Mouse (Mus musculus) stomach, postnatal 0 days (tissue): ENCODE results near the gene Pex5l. TPM values are rescaled to one million over a fixed set of nuclear protein-coding genes. Genes with fewer than 3 reads are reported as not detected.

Source experiments
- ATAC-seq: fragments of 200-750 bp; cut with Nextera tagmentation; 2 replicates; pipeline ENCODE4 v1.8.0; 2017; ENCODE audit not compliant: low FRiP score, low TSS enrichment
- DNase-seq: peaks from one replicate; pipeline ENCODE4 v3.0.0-alpha.2; 2016; ENCODE audit warnings: low spot score
- H3K27ac ChIP-seq: fragments of 300-500 bp; sonication (generic); replicated peaks from 2 replicates; pipeline ENCODE4 v1.5.1; 2014; ENCODE audit warnings: mild to moderate bottlenecking, control low read depth
- H3K27me3 ChIP-seq: fragments of 300-500 bp; sonication (generic); 2 replicates; pipeline ENCODE4 v1.6.1; 2014; ENCODE audit warnings: low read length; ENCODE audit not compliant: control insufficient read depth, insufficient read depth
- H3K36me3 ChIP-seq: fragments of 300-500 bp; sonication (generic); 2 replicates; pipeline ENCODE4 v1.6.1; 2014; ENCODE audit warnings: low read length, mixed read lengths; ENCODE audit not compliant: control insufficient read depth, insufficient read depth
- H3K4me1 ChIP-seq: fragments of 300-500 bp; sonication (generic); replicated peaks from 2 replicates; pipeline ENCODE4 v1.6.1; 2014; ENCODE audit warnings: antibody characterized with exemption; ENCODE audit not compliant: control insufficient read depth, insufficient read depth
- H3K4me2 ChIP-seq: fragments of 300-500 bp; sonication (generic); replicated peaks from 2 replicates; pipeline ENCODE4 v1.6.1; 2014; ENCODE audit warnings: low read depth, mild to moderate bottlenecking, control low read depth, moderate library complexity
- H3K4me3 ChIP-seq: fragments of 300-500 bp; sonication (generic); 2 replicates; pipeline ENCODE4 v1.5.1; 2014; ENCODE audit warnings: low read depth, low read length, control low read depth
- H3K9ac ChIP-seq: fragments of 300-500 bp; sonication (generic); 2 replicates; pipeline ENCODE4 v1.6.1; 2014; ENCODE audit warnings: mild to moderate bottlenecking, low read length, control low read depth, mixed read lengths
- H3K9me3 ChIP-seq: fragments of 300-500 bp; sonication (generic); 2 replicates; pipeline ENCODE4 v1.6.1; 2016; ENCODE audit warnings: low read length; ENCODE audit not compliant: control insufficient read depth
- CTCF ChIP-seq: IDR thresholded peaks from 2 replicates; pipeline ENCODE4 v1.5.1; 2016; ENCODE audit warnings: antibody characterized with exemption, low read depth, mild to moderate bottlenecking, moderate library complexity
- EP300 ChIP-seq: optimal IDR thresholded peaks from 2 replicates; pipeline ENCODE3; 2016; ENCODE audit warnings: antibody characterized with exemption
- WGBS: fragments of 180-500 bp; shearing (Covaris S2); extraction: QIAGEN DNeasy Blood & Tissue Kit; methylation state at CpG from one replicate; pipeline ENCODE4 v1.1.7; 2014; 5-methylcytosine and 5-hydroxymethylcytosine counted together
- polyA plus RNA-seq: library from polyadenylated mRNA; unstranded; fragments of >200 nt; fragmentation: Nextera tagmentation; extraction: Ambion mirVana; gene quantifications from 2 replicates; pipeline ENCODE4 v1.2.1, GENCODE M21; 2015

Gene Pex5l
- polyA plus RNA-seq, 1 experiment from 2014 or later = 0.61 TPM

DNA sequence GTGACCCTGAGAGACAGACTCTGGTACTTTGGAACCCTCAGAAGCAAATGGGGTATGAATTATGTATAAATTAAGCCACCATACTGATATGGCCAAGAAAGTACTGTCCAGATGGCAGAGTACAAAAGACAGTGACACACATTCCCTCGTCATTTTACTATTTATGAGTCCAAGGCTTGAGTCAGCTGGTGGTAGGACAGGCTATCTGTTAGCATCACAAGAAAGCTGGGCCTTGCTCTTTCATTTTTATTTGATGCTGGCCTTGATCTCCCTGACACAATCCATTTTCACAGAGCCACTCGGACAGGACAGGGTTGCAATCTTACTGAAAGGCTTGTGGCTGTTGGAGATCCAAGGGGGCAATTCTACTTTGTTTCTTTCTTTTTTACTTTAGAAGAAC, 67.4 kb downstream of the Pex5l start:
- no peak for DNase-seq
- H3K27ac ChIP-seq = no peak overlapping the region
- no peaks in the 10 kb centered on the region for H3K36me3 ChIP-seq
- no peak overlapping the region for H3K9ac ChIP-seq
- no peak for ATAC-seq
- H3K4me2 ChIP-seq = no peak overlapping the region
- H3K27me3 ChIP-seq = no peaks in the 10 kb centered on the region
- no peaks in the 10 kb centered on the region for H3K9me3 ChIP-seq
- H3K4me3 ChIP-seq = no peak overlapping the region
- TF ChIP-seq EP300 = no peak
- TF ChIP-seq CTCF = no peak
- no peaks in the 10 kb centered on the region for H3K4me1 ChIP-seq
- WGBS = 78% methylated on average over 2 of the region's 2 CpGs

DNA sequence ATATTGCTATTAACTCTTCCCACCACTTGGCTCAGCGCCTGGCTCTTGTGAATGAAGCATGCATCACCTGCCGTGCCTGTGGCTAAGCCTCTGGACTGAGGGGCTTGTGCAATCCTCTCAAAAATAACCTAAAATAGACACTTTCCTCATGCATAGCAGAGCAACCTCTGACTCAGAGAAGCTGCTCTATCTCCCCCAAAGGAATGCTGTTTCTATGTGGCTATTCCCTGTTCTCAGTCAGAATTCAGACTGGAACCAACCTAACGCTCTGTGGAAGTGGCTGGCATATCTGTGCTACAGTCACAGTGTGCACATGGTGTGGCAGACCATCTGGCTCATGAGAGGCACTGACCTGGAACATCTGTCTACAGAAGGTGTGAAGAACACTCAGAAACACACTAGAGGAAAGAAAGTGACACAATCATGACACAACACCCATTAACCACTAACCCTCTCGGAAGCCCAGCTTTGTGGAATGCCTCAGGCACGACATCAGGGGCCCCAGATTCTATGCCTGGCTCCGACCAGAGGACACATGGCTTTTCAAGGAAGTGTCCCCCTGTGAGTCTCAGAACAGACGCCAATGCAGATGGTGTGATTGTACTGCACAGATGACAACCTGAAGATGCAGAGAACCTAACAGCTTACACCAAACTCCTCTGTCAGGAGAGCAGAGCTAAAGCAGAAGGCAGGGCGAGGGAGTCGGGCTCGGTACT, 68.6 kb downstream of the Pex5l start:
- TF ChIP-seq CTCF = no peak
- no peak for TF ChIP-seq EP300
- Histone ChIP-seq H3K9me3 (no peaks in the 10 kb centered on the region), H3K27ac (no peak overlapping the region), H3K27me3 (no peaks in the 10 kb centered on the region), H3K4me3 (no peak overlapping the region), H3K4me2 (no peak overlapping the region), H3K9ac (no peak overlapping the region), H3K4me1 (no peaks in the 10 kb centered on the region), H3K36me3 (no peaks in the 10 kb centered on the region)
- no peak for DNase-seq
- 63% methylated on average over 10 of the region's 10 CpGs for WGBS
- ATAC-seq = no peak

DNA sequence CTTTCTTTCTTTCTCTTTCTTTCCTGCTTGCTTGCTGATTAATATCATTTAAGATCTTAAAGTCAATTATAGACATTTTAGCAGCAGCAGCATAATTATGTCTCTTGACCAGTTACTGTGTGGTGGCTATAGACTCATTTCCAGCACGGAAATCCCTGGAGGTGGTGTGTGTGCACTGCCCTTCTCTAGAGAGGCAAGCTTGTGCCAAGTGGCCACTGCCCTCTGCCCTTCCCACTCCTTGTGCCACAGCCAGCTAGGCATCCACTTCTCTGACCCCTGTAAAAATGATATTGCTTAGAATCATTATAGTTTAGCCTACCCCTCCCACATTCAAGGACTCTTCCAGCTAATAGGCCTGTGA, 69.2 kb downstream of the Pex5l start:
- 76% methylated on average over 1 of the region's 1 CpGs for WGBS
- no peak for ATAC-seq
- TF ChIP-seq CTCF (no peak), EP300 (no peak)
- no peaks in the 10 kb centered on the region for H3K27me3 ChIP-seq
- no peak overlapping the region for H3K4me3 ChIP-seq
- no peak overlapping the region for H3K4me2 ChIP-seq
- no peaks in the 10 kb centered on the region for H3K36me3 ChIP-seq
- no peaks in the 10 kb centered on the region for H3K4me1 ChIP-seq
- DNase-seq = no peak
- no peak overlapping the region for H3K9ac ChIP-seq
- H3K27ac ChIP-seq = no peak overlapping the region
- no peaks in the 10 kb centered on the region for H3K9me3 ChIP-seq

DNA sequence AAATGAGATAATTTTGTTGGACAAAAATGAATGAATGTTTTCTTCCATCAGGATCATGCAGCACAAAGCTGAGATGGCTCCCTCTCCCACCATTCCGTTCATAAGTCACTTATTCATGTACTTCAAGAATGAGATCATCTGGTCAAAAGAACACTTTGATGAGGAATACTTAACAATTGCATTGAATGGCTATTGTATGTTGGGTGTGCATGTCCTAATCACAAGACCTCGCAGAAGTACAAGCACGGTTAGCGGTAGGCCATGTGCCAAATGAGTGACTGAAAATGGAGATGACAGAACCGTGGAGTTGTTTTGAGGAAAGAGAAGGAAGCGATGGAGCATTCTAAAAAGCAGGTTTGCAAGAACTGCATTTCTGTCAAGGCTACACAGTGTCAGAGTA, 72.3 kb downstream of the Pex5l start:
- DNase-seq (no peak), ATAC-seq (no peak)
- Histone ChIP-seq H3K4me2 (no peak overlapping the region), H3K27ac (no peak overlapping the region), H3K27me3 (no peaks in the 10 kb centered on the region), H3K9ac (no peak overlapping the region), H3K4me3 (no peak overlapping the region), H3K36me3 (no peaks in the 10 kb centered on the region), H3K9me3 (no peaks in the 10 kb centered on the region), H3K4me1 (no peaks in the 10 kb centered on the region)
- no peak for TF ChIP-seq CTCF
- TF ChIP-seq EP300 = no peak
- WGBS = 91% methylated on average over 6 of the region's 6 CpGs

DNA sequence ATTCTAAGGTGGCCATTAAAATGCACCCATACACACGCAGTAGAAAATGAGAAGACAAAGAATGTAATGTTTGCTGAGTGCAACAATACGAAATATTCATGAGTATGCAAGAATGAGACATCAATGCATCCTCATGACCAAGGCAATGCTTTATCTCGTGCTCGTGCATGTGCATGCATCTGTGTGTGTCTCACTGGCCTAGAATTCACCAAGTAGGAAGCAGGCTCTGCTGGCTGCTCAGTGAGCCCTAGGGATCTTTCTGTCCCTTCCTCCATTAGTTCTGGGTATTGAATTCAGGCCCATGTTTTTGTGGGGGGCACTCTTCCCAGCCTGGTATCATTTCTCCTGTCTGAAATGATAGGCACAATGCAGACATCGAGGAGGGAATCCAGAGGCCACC, 74.9 kb downstream of the Pex5l start:
- Histone ChIP-seq H3K4me3 (no peak overlapping the region), H3K9me3 (no peaks in the 10 kb centered on the region), H3K27me3 (no peaks in the 10 kb centered on the region), H3K4me1 (no peaks in the 10 kb centered on the region), H3K4me2 (no peak overlapping the region), H3K36me3 (no peaks in the 10 kb centered on the region), H3K9ac (no peak overlapping the region), H3K27ac (no peak overlapping the region)
- WGBS = 87% methylated on average over 5 of the region's 5 CpGs
- TF ChIP-seq CTCF (no peak), EP300 (no peak)
- no peak for DNase-seq
- no peak for ATAC-seq

DNA sequence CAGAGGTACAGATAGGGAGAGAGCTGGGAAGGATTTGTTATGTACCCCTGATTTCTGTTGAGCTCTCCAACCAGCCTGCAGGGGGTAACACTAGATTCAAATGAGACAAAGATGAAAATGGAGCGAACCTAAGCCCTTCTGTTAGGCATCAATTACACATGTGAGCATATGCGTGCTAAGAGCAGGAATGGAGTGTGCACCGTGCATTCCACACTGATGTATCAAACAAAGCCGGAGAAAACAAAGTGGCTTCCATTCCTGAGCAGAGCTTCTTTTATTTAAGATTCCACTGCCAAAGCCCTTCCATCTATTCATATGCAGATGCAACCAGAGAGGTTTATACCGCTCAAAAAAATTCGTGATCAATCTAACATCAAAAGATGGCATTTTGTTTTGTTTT, 79.5 kb downstream of the Pex5l start:
- no peaks in the 10 kb centered on the region for H3K36me3 ChIP-seq
- TF ChIP-seq CTCF (no peak), EP300 (no peak)
- no peak overlapping the region for H3K4me3 ChIP-seq
- H3K27ac ChIP-seq = no peak overlapping the region
- no peaks in the 10 kb centered on the region for H3K9me3 ChIP-seq
- DNase-seq (no peak), ATAC-seq (no peak)
- no peak overlapping the region for H3K4me2 ChIP-seq
- no peak overlapping the region for H3K9ac ChIP-seq
- no peaks in the 10 kb centered on the region for H3K4me1 ChIP-seq
- H3K27me3 ChIP-seq = no peaks in the 10 kb centered on the region
- 54% methylated on average over 6 of the region's 6 CpGs for WGBS
